Mouse (Mus musculus): ENCODE results near the gene Abca7. TPM values are rescaled to one million over a fixed set of nuclear protein-coding genes. Genes with fewer than 3 reads are reported as not detected.

Gene Abca7
- 10 to 100 TPM; 20.2 to 20.3 TPM for total RNA-seq (2021)
- long read RNA-seq, experiment 1, full-length matches to known transcripts, result 2 of 14 reads
- long read RNA-seq, experiment 1, partial matches to known transcripts, result 8 of 14 reads
- long read RNA-seq, experiment 1, other reads (novel, unspliced or antisense), result 4 of 14 reads
- long read RNA-seq, experiment 2, partial matches to known transcripts, result 3 of 7 reads
- long read RNA-seq, experiment 2, other reads (novel, unspliced or antisense), result 4 of 7 reads

- DNase-seq, result peak; percentile 98 to 99
These were observed at the start of gene Abca7 for GRCm38 (mm10) chr10:79996272-79997033. Gene Abca7, plus strand, starts transcription at chr10:79996494.

GRCm38 (mm10) chr10:79946752-79947322, 49.5 kb upstream of the Abca7 start:
- DNase-seq, result no peak

- no peak for DNase-seq
These were observed 48.8 kb upstream of the Abca7 start for GRCm38 (mm10) chr10:79947502-79947901.

GRCm38 (mm10) chr10:79949873-79950272, 46.4 kb upstream of the Abca7 start:
- DNase-seq, result no peak

DNA sequence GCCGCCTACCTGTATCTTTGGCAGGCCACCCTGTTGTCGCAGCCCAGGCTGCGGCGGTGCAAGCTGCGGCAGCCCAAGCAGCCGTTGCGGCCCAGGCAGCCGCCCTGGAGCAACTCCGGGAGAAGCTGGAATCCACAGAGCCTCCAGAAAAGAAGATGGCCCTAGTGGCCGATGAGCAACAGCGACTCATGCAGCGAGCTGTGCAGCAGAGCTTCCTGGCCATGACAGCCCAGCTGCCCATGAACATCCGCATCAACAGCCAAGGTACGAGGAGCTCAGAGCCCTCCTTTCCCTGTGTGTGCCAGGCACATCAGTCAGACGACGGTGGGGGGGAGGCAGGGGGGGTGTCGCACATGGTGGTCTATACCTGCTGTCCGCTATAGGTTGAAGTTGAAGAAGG, 45.6 kb upstream of the Abca7 start:
- no peak for DNase-seq

GRCm38 (mm10) chr10:79953946-79954345, 42.3 kb upstream of the Abca7 start:
- peak; percentile 42 to 63 for DNase-seq

GRCm38 (mm10) chr10:79955691-79956090, 40.6 kb upstream of the Abca7 start:
- no peak for DNase-seq

- no peak for DNase-seq
These were observed 39.6 kb upstream of the Abca7 start for GRCm38 (mm10) chr10:79956643-79957154.

GRCm38 (mm10) chr10:79958140-79958816, 38.0 kb upstream of the Abca7 start:
- peak; percentile 84 to 87 for DNase-seq

DNA sequence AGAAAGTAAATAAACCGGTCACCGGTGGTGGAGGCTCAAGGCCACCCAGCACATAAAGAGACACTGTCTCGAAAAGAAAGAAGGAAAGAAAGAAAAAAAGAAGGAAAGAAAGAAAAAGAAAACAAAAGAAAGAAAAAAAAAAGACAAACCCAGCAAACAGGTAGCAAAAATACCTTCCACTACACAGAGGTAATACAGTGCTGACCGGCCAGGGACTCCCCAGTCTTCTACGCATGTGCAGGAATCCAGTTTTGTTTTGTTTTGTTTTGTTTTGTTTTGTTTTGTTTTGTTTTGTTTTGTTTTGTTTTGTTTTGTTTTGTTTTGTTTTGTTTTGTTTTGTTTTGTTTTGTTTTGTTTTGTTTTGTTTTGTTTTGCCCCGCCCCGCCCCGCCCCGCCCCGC, 36.9 kb upstream of the Abca7 start:
- DNase-seq, result peak; percentile 27 to 56

DNA sequence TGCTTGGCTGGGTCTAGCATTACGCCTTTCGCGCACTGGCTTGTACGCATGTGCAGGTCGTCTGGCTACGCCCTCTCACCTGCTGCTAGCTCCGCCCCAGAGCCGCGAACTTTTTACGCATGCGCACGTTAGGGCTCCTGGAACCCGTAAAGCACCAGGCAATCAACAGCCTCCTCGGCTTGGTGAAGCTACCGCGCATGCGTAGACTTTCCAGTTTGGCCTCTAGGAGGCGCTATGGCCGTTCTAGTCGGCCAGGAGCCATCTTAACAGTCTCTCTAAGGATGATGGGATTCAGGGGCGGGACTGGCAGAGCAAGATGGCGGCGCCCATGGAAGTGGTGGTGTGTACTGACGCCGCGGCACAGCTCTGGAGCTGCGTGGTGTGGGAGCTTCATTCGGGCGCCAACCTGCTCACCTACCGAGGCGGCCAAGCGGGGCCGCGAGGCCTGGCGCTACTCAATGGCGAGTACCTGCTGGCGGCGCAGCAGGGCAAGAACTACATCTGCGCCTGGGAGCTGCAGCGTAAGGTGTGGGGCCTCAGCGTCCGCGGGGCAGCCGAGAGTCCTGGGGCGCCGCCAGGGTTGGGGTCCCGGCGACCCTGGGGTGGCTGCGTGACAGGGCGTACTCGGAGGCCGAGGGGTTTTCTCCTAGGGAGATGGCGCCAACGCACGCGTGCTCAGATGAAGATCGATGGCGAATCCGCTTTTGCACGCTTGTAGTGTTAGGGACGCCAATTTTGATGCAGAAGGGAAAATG, 36.3 kb upstream of the Abca7 start, which contains the start of gene Wdr18:
Gene Wdr18 (plus strand): TSS at position 306 of the 755 bp plus-strand sequence.
- DNase-seq, result peak; percentile 98 to 100

DNA sequence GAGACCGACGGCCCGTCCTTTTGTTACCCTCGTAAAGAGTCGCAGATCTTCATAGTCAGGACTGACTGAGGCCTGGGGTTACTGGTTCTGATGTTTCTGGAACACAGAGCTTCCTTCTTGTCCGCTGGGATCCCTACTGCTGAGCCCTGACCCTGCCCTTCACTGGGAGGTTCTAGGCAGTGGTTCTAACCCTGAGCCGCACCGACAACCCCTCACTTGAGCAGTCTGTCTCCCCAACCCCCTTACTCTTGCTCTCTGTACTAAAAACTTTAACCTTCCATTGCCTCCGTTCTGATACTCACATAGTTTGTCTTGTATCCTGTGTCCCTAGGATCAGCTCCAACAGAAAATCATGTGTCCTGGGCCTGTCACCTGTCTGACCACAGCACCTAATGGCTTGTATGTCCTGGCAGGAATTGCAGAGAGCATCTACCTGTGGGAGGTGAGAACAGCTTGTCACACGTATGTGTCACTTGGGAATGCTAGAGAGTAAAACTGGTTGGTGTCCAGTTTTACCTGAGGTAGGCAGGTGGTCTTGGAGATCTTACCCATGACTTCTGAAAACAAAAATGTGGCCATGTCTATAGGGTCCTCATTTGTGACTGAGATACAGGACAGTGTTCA, 35.5 kb upstream of the Abca7 start:
- no peak for DNase-seq

DNA sequence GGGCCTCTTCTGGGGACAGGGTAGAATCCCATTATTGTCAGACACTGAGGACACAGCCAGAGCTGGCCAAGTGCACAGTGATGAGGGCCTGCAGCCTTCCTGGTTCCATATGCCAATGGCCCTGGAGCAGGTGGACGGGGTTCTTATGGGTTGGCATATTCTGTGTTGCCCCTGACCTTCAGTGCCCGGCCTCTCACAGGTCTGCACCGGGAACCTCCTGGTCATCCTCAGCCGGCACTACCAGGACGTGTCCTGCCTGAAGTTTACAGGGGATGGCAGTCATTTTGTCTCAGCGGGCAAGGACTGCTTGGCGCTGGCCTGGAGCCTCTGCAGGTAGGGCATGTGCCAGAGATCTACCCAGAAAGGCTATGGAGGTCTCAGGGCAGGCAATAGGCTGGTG, 31.6 kb upstream of the Abca7 start:
- DNase-seq, result no peak

DNA sequence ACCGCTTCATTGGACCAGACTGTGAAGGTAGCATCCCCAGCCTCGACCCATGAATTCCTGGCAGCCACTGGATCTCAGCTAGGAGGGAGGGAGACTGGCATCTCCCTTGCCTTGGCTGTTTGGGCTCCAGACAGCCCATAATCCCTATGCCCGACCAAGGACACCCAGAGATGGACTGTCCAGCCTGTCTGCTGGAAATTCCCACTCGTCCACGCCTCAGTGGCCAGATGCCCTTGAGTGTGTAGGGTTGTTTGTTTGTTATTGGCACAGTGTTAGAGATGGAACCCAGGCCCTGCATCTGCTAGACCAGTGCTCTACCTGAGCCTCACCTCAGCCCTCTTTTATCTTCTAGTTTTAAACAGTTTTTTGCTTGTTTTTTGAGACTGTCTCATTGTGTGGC, 31.0 kb upstream of the Abca7 start:
- peak; percentile 48 to 57 for DNase-seq

DNA sequence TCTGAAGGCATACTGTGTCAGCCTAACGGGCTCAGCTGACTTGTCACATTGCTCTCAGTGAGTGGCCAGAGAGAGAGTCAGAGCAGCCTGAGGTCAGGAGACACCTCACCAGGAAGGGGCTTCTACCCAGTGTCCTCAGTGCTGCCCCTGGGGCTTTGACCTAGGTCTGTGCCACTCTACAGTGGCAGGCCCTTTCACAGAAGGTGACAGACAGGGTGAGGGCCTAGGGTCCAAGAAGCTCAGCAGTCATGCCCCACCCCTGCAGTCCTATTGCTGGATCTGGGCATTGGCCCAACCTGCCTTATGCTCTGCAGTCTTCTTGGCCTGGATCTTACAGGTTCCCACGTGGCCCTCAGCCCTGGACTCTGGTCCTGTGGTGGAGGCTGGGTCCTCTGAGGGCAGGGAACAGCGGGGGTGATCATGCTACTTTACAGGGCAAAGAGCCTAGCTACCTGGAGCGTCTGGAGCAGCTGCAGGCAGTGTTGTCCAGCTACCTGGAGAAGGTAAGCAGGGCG, 29.4 kb upstream of the Abca7 start:
- no peak for DNase-seq

- DNase-seq, result no peak
These were observed 28.1 kb upstream of the Abca7 start for GRCm38 (mm10) chr10:79968181-79968580.

- no peak for DNase-seq
These were observed 27.1 kb upstream of the Abca7 start for GRCm38 (mm10) chr10:79969124-79969568.

DNA sequence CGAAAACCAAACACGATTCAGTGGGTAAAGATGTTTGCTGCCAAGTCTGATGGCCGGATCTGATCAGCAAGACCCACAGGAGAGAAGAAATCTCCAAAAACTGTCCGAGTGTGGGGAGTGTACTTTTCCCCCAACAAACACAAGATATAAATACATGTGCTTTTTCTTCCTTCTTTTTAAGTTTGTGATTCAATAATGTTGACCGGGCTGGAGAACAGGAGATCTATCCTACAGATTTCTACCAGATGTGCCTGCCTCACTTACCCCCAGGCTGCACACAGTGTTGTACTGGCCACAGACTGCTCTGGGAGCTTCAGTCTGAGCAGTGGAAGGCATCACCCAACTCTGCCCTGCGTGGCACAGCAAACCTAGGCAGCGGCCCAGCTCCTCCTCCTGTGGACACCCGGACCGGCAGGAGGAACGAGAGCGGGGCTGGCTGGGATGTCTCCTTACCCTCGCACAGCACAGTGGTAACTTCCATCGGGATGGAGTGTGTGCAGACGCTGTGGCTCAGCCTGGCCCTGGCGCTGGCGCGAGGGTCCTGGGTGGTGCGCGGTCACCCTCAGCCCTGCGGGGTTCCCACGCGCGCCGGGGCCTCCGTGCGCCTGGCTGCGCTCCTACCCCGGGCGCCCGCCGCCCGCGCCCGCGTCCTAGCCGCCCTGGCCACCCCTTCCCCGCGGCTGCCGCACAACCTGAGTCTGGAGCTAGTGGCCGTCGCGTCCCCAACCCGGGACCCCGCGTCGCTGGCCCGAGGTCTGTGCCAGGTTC, 25.7 kb upstream of the Abca7 start, which contains the start of gene Grin3b:
Gene Grin3b (plus strand): TSS at position 301 of the 768 bp plus-strand sequence.
- DNase-seq, result peak; percentile 24 to 43

DNA sequence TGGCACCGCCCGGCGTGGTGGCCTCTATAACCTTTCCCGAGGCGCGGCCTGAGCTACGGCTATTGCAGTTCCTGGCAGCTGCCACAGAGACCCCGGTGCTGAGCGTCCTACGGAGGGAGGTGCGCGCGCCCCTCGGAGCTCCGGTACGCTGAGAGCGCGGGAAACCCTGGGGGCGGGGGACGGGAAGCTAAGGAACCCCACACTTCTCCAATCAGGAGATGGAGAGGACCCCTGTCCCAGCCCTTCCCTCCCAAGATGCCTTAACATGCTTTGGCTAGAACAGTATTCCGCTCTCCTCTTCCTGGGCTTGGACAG, 25.2 kb upstream of the Abca7 start:
- DNase-seq, result no peak

DNA sequence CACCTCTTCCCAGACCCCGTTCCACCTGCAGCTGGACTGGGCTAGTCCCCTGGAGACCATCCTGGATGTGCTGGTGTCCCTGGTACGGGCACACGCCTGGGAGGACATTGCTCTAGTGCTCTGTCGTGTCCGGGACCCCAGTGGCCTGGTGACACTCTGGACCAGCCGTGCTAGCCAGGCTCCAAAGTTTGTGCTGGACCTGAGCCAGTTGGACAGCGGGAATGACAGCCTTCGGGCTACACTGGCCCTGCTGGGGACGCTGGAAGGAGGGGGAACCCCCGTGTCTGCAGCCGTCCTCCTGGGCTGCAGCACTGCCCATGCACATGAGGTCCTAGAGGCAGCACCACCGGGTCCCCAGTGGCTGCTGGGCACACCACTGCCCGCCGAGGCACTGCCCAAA, 23.5 kb upstream of the Abca7 start:
- DNase-seq, result peak in 1 of 2 experiments; percentile 53

Data from adrenal gland, postnatal 36 days (tissue).